Mouse (Mus musculus) lung, postnatal 14 days (tissue): ENCODE results near the gene Cbfb.
"Not testable (repeated sequence)": the region's sequence is repeated elsewhere in the genome, so short reads cannot be mapped to it uniquely, and the experiment has no call there.

Source experiments
- DNase-seq: peaks from one replicate; pipeline ENCODE4 v3.0.0; 2021

Gene Cbfb

GRCm38 (mm10) chr8:105186467-105187005, 16.1 kb downstream of the Cbfb start:
- no peak for DNase-seq

- DNase-seq = no peak
Observed at GRCm38 (mm10) chr8:105192182-105192581, 21.7 kb downstream of the Cbfb start.

GRCm38 (mm10) chr8:105205748-105206147, 35.3 kb downstream of the Cbfb start:
- DNase-seq = no peak

GRCm38 (mm10) chr8:105206766-105207275, 36.3 kb downstream of the Cbfb start:
- DNase-seq = no peak

GRCm38 (mm10) chr8:105207675-105208273, 37.3 kb downstream of the Cbfb start:
- no peak for DNase-seq

GRCm38 (mm10) chr8:105209153-105210110, 39.0 kb downstream of the Cbfb start:
- no peak for DNase-seq

GRCm38 (mm10) chr8:105214104-105214503, 43.6 kb downstream of the Cbfb start:
- no peak for DNase-seq

- no peak for DNase-seq
Observed at GRCm38 (mm10) chr8:105217926-105218522, 47.5 kb downstream of the Cbfb start.

GRCm38 (mm10) chr8:105223850-105224249, 53.4 kb downstream of the Cbfb start:
- DNase-seq = no peak

- DNase-seq = peak; percentile 98
Observed at GRCm38 (mm10) chr8:105224413-105225271, 54.2 kb downstream of the Cbfb start, which contains the start of gene D230025D16Rik. D230025D16Rik (plus strand) TSS chr8:105225145.

GRCm38 (mm10) chr8:105225272-105225593, 54.8 kb downstream of the Cbfb start:
- no peak for DNase-seq

- DNase-seq = peak; percentile 26
Observed at GRCm38 (mm10) chr8:105225917-105226316, 55.4 kb downstream of the Cbfb start.

- DNase-seq = no peak
Observed at GRCm38 (mm10) chr8:105231503-105232320, 61.2 kb downstream of the Cbfb start.

- DNase-seq = not testable (repeated sequence)
Observed at GRCm38 (mm10) chr8:105232321-105232693, 61.8 kb downstream of the Cbfb start.

- no peak for DNase-seq
Observed at GRCm38 (mm10) chr8:105233126-105233935, 62.9 kb downstream of the Cbfb start.

GRCm38 (mm10) chr8:105235206-105235605, 64.7 kb downstream of the Cbfb start:
- DNase-seq = no peak

GRCm38 (mm10) chr8:105237442-105238142, 67.1 kb downstream of the Cbfb start:
- no peak for DNase-seq

- no peak for DNase-seq
Observed at GRCm38 (mm10) chr8:105241016-105241415, 70.5 kb downstream of the Cbfb start.

GRCm38 (mm10) chr8:105251954-105252353, 81.5 kb downstream of the Cbfb start:
- no peak for DNase-seq
